Mouse (Mus musculus) spleen, adult 2 months (tissue): ENCODE measurements around the gene Trp53rka.

Source experiments
- CTCF ChIP-seq: fragments of 200-500 bp; IDR thresholded peaks from 2 replicates; pipeline ENCODE4 v1.5.1; 2011; ENCODE audit warnings: mild to moderate bottlenecking, inconsistent platforms; ENCODE audit not compliant: insufficient read depth, insufficient read length, insufficient replicate concordance; ENCODE audit errors: extremely low read depth
- POLR2A ChIP-seq: fragments of 200-500 bp; IDR thresholded peaks from 2 replicates; pipeline ENCODE4 v1.6.1; 2011; ENCODE audit warnings: low read depth, low read length, inconsistent platforms

- TF ChIP-seq POLR2A (no peak), CTCF (no peak)
Observed at GRCm38 (mm10) chr2:165497706-165498275, 4.7 kb upstream of the Trp53rka start.
